Mouse (Mus musculus): Measurements from ENCODE around the gene Eefsec. TPM values are rescaled to one million over a fixed set of nuclear protein-coding genes. Genes with fewer than 3 reads are reported as not detected.

The Eefsec gene
- polyA plus RNA-seq, 1 experiment from 2014 or later, result 22.8 TPM

DNA sequence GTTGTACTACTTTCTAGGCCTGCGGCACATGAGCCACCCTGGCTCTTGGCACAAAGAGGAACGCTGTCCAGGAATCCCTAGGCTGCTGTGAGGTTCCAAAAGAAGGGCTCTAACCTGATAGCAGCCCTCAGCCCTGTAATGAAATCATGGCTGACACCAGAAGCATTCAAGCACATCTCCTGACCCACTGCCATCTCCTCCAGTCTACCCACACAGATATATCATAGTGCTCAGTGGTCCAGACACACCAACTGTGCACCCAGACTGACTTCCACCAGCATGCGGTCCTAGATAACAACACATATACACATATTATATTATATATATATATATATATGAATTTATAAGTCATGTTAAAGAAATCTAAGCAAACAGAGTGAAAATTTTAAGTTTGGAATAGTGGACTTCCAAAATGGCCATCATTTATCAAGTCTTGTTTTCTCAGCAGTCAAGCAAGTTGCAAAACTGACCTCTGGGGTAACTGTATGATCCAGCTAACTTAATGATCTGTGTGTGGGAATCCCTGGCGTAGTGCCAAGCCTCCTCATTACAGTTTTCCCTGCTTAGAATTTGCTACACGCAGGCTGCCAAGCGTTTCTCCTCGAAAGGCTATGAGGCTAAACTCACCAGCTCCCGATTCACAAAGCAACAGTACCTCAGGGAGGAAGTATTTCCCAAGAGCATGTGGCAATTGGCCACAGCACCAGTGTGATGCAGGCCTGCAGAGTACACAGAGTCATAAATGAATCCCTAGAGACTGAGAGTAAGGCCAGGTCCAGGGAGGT is 76.3 kb downstream of the Eefsec start:
- no peaks in the 10 kb centered on the region for H3K27me3 ChIP-seq
- ATAC-seq (ENCODE audit: low read depth), result no peak
- H3K9me3 ChIP-seq (replicated peaks), result no peaks in the 10 kb centered on the region
- H3K4me3 ChIP-seq (replicated peaks), result no peak overlapping the region
- H3K4me2 ChIP-seq, result no peak overlapping the region
- peaks cover 6% of the 10 kb centered on the region; the same call in 1 of the 2 replicates for H3K36me3 ChIP-seq
- DNase-seq, result no peak
- H3K27ac ChIP-seq, result no peak overlapping the region
- 63% methylated on average over 8 of the region's 8 CpGs for WGBS (ENCODE audit: insufficient replicate concordance)
- 0 out of 2 replicates have a peak, but pooled peaks cover 5% of the 10 kb centered on the region for H3K4me1 ChIP-seq (replicated peaks)
- no peak overlapping the region for H3K9ac ChIP-seq

DNA sequence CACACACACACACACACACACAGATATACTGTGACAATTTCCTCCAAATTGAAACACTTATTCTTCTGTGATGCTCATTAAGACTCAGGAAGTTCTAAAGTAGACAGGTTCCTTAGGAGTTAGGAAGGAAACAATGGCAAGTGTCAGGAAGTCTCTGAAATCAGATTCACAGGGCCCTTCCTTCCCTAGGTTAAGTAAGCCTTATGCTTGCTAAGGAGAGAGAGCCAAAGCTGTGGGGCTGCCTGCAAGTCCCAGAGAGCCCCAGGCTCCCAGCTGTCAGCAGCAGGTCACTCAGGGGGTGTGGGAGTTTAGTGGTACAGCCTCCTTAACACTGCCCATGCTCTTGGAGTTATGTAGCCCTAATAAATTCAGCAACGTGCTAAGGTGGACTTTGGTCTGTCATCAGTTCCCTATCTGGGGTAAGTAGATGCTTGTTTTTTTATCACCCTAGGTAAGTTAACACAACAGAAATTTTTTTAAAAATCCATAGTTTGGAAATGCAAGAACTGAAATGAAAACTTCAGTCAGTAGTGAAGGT is 82.8 kb downstream of the Eefsec start:
- DNase-seq (no peak), ATAC-seq (ENCODE audit: low read depth) (no peak)
- H3K4me1 ChIP-seq (replicated peaks), result 0 out of 2 replicates have a peak, but pooled peaks cover 3% of the 10 kb centered on the region
- no peaks in the 10 kb centered on the region for H3K9me3 ChIP-seq (replicated peaks)
- H3K9ac ChIP-seq, result no peak overlapping the region
- H3K4me2 ChIP-seq, result no peak overlapping the region
- H3K27me3 ChIP-seq, result no peaks in the 10 kb centered on the region
- H3K4me3 ChIP-seq (replicated peaks), result no peak overlapping the region
- WGBS (ENCODE audit: insufficient replicate concordance), result 50% methylated on average over 1 of the region's 1 CpGs
- no peak overlapping the region for H3K27ac ChIP-seq
- H3K36me3 ChIP-seq, result no peaks in the 10 kb centered on the region

DNA sequence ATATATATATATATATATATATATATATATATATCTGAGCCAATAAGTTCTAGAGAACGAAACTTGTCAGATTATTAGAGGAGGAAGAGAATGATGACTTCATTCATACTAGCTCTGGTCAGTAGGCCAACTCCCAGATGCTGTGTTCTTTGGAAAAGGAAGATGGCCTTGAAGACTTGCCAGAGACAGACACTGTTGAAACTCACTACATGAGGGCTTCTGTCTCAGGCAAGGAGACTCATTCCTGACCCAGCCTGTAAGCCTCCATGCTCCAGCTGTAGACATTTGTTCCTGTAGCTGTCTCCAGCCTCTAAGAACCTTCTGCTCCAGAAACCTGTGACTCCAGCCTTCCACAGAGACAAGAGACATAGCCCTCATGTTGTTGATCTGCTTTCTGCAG is 85.2 kb downstream of the Eefsec start:
- H3K27ac ChIP-seq, result no peak overlapping the region
- no peaks in the 10 kb centered on the region for H3K9me3 ChIP-seq (replicated peaks)
- H3K9ac ChIP-seq, result no peak overlapping the region
- H3K4me1 ChIP-seq (replicated peaks), result 0 out of 2 replicates have a peak, but pooled peaks cover 3% of the 10 kb centered on the region
- H3K27me3 ChIP-seq, result no peaks in the 10 kb centered on the region
- H3K36me3 ChIP-seq, result no peaks in the 10 kb centered on the region
- 68% methylated on average over 1 of the region's 1 CpGs for WGBS (ENCODE audit: insufficient replicate concordance)
- H3K4me3 ChIP-seq (replicated peaks), result no peak overlapping the region
- no peak for DNase-seq
- no peak for ATAC-seq (ENCODE audit: low read depth)
- no peak overlapping the region for H3K4me2 ChIP-seq

DNA sequence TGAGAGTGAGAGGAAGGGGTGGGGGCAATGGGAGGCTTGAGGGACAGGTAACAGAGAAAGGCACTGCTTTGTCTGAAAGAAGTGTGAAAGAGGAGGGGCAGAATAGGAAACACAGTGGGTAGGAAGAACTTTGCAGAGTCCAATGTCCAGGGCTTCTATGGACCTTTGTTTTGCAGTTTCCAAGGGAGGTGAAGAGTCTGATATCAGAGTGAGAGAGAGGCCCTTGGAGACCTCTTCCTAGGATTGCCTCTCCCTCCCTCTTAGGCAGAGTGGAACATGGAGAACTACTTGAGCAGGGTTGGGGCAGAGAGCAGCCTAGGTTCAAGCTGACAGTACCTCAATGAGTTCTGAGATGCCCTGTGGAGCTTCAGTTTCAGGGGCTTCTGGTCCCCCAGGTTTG is 88.1 kb downstream of the Eefsec start:
- peaks cover 6% of the 10 kb centered on the region; the same call in 1 of the 2 replicates for H3K36me3 ChIP-seq
- no peaks in the 10 kb centered on the region for H3K27me3 ChIP-seq
- H3K9me3 ChIP-seq (replicated peaks), result no peaks in the 10 kb centered on the region
- H3K27ac ChIP-seq, result no peak overlapping the region
- DNase-seq (no peak), ATAC-seq (ENCODE audit: low read depth) (no peak)
- no peak overlapping the region for H3K4me2 ChIP-seq
- H3K4me1 ChIP-seq (replicated peaks), result no peaks in the 10 kb centered on the region
- no peak overlapping the region for H3K9ac ChIP-seq
- H3K4me3 ChIP-seq (replicated peaks), result no peak overlapping the region

DNA sequence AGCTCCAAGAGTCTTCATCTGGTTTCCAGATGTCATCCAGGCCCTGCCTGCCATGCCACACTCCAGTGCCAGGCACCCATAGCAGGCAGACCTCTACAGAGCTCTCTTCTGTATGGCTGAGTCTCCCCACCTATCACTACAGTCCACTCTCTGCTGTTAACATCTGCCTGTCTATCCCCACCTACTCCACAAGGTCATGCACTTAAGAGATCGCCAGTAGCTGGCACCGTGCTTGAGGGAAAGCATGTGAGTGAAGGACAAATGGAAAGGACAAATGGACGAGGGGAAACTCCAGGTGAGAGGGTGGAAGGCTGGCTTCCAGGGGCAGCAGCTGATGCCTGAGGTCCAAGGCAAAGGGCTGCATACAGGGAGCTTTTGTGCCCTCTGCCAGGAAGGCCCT is 90.5 kb downstream of the Eefsec start:
- no peaks in the 10 kb centered on the region for H3K9me3 ChIP-seq (replicated peaks)
- no peak overlapping the region for H3K4me3 ChIP-seq (replicated peaks)
- H3K36me3 ChIP-seq, result peaks cover 6% of the 10 kb centered on the region; the same call in 1 of the 2 replicates
- DNase-seq, result no peak
- 59% methylated on average over 3 of the region's 3 CpGs for WGBS (ENCODE audit: insufficient replicate concordance)
- no peak overlapping the region for H3K27ac ChIP-seq
- H3K4me1 ChIP-seq (replicated peaks), result no peaks in the 10 kb centered on the region
- ATAC-seq (ENCODE audit: low read depth), result no peak
- H3K4me2 ChIP-seq, result no peak overlapping the region
- no peaks in the 10 kb centered on the region for H3K27me3 ChIP-seq
- no peak overlapping the region for H3K9ac ChIP-seq

DNA sequence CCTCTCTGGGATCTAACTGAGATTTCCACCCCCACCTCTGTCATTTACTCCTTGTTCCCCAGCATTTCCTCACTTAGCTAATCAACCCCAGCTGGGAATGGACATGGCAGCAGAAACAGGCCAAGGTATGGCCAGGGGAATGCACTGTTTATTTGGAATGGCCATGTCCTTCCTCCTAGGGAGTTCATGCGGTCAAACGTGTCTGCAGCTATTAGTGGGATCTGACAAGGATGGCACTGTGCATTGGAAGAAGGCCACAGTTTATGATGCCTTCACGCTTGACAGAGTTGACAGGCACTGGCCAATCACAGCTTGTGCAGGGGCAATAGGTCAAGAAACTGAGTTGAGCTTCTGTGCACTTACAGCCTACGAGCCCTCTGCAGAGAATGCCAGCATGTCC is 93.8 kb downstream of the Eefsec start:
- no peaks in the 10 kb centered on the region for H3K9me3 ChIP-seq (replicated peaks)
- H3K27ac ChIP-seq, result no peak overlapping the region
- H3K9ac ChIP-seq, result no peak overlapping the region
- H3K36me3 ChIP-seq, result peaks cover 6% of the 10 kb centered on the region
- no peaks in the 10 kb centered on the region for H3K27me3 ChIP-seq
- no peak overlapping the region for H3K4me3 ChIP-seq (replicated peaks)
- DNase-seq (no peak), ATAC-seq (ENCODE audit: low read depth) (no peak)
- no peak overlapping the region for H3K4me2 ChIP-seq
- H3K4me1 ChIP-seq (replicated peaks), result no peaks in the 10 kb centered on the region
- WGBS (ENCODE audit: insufficient replicate concordance), result 74% methylated on average over 4 of the region's 4 CpGs

DNA sequence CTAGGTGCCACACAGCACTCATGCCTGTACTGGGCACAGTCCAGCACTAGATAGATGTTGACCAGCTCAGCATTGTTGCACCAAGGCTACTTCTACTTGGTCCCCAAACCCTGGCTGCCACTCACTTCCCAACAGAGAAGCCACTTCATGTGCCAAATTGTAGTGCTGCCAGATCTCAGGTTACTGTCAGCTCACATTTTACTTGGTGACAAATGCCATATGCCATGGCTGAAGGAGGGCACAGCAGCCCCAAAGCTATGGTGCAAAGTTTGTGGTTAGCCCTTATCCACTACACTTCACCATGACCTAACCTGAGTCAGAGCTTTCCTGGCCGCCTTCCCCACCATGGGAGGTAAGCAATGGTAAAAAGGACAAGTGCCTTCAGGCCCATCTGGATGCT is 99.6 kb downstream of the Eefsec start:
- no peaks in the 10 kb centered on the region for H3K4me1 ChIP-seq (replicated peaks)
- H3K27ac ChIP-seq, result no peak overlapping the region
- WGBS (ENCODE audit: insufficient replicate concordance), result 70% methylated on average over 1 of the region's 1 CpGs
- H3K36me3 ChIP-seq, result peaks cover 6% of the 10 kb centered on the region
- H3K4me2 ChIP-seq, result no peak overlapping the region
- H3K4me3 ChIP-seq (replicated peaks), result no peak overlapping the region
- no peaks in the 10 kb centered on the region for H3K9me3 ChIP-seq (replicated peaks)
- H3K9ac ChIP-seq, result no peak overlapping the region
- no peaks in the 10 kb centered on the region for H3K27me3 ChIP-seq
- DNase-seq, result no peak
- no peak for ATAC-seq (ENCODE audit: low read depth)

DNA sequence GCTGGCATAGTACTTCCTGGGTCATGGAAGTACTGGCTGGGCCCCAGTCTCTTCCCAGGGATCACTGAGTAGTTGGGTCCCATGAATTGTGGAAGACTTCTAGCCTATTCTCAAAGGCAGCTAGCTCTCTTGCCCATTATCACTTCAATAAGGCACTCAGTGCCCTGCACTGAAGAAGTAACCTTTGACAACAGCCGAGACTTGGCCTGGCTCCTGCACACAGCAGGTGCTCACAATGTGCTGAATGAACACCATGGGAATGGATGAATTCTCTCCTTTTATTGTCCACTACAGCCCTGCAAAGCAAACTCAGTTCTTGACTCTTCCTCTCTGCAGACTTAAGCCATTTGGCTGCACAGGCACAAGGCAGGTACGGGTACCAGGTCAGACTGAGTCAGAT is 101.0 kb downstream of the Eefsec start:
- Histone ChIP-seq H3K9ac (no peak overlapping the region), H3K27ac (no peak overlapping the region), H3K4me3 (replicated peaks) (no peak overlapping the region), H3K4me2 (no peak overlapping the region), H3K9me3 (replicated peaks) (no peaks in the 10 kb centered on the region), H3K27me3 (no peaks in the 10 kb centered on the region), H3K36me3 (peaks cover 6% of the 10 kb centered on the region), H3K4me1 (replicated peaks) (no peaks in the 10 kb centered on the region)
- WGBS (ENCODE audit: insufficient replicate concordance), result 65% methylated on average over 2 of the region's 2 CpGs
- DNase-seq (no peak), ATAC-seq (ENCODE audit: low read depth) (no peak)

DNA sequence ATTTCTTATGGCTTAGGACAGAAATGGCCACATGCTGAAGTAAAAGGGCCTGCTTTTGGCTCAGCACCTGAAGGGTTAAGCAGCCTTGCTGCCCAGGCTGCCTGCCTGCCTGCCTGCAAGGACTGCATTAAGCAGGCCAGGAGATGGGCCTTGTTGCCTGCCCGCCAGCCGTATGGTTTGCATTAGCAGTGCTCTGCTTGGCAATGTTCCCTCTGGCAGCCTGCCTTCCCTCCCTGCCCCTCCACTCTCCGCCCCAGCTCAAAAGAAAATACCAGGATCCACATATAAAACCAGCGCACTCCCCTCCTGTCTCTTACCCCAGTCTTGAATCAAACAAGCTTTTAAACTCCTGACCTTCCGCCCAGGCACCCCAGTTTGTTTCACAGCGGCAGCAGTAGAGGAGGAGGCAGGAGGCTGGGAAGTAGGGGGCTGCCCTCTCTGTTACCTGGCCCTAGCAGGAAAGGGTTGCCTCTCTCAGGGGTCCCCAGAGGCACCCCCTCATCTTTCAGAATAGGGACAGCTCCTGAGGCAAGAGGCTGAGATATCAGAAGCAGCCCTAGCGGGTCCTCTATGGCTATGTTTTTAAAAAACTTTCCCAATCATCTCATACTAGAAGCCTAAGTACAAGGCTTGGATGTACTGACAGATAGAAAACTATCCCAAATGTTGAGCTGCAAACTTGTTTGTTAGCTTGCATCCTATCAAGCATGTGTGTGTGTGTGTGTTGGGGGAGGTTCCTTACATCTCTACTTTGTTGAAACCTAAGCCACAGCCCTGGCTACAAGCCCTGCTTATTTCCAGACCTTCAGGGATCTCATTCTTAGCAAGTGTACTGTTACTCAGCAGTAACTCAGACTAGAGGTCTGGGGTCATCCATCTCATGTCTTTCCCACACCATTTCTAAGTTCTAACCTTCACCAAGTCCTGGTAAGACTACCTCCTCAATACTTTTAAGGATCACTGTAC is 102.6 kb downstream of the Eefsec start:
- H3K4me2 ChIP-seq, result no peak overlapping the region
- no peak for DNase-seq

DNA sequence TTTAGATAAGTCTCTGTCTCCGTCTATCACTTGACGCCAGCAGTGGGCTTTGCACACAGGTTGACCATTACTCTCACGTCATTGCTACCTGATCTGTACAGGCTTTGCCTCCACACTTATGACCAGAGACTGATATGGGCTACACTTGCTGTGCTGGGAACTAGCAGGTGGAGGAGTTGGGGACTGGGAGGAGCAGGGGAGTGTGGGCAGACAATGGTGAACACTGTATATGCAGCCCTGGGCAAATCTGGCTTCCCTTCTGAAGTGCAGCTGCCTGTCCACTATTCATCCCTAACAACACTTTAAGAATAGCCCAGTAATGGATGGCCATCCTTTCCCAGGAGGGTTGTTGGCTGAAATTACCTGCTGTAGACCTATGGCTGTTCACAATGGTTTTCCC is 103.4 kb downstream of the Eefsec start:
- ATAC-seq (ENCODE audit: low read depth), result no peak
- Histone ChIP-seq H3K27ac (peak overlapping the region; percentile 31; the same call in 1 of the 2 replicates), H3K27me3 (no peaks in the 10 kb centered on the region), H3K4me1 (replicated peaks) (no peaks in the 10 kb centered on the region), H3K4me3 (replicated peaks) (no peak overlapping the region), H3K4me2 (no peak overlapping the region), H3K9ac (no peak overlapping the region), H3K9me3 (replicated peaks) (no peaks in the 10 kb centered on the region), H3K36me3 (peaks cover 6% of the 10 kb centered on the region; the same call in 1 of the 2 replicates)
- 74% methylated on average over 3 of the region's 3 CpGs for WGBS (ENCODE audit: insufficient replicate concordance)
- no peak for DNase-seq

More for the DNA sequence above, 102.6 kb downstream of the Eefsec start:
- WGBS (ENCODE audit: insufficient replicate concordance), result 81% methylated on average over 7 of the region's 7 CpGs
- no peaks in the 10 kb centered on the region for H3K4me1 ChIP-seq (replicated peaks)
- no peaks in the 10 kb centered on the region for H3K27me3 ChIP-seq
- H3K9me3 ChIP-seq (replicated peaks), result no peaks in the 10 kb centered on the region
- H3K4me3 ChIP-seq (replicated peaks), result no peak overlapping the region
- peaks cover 6% of the 10 kb centered on the region for H3K36me3 ChIP-seq
- no peak for ATAC-seq (ENCODE audit: low read depth)
- H3K9ac ChIP-seq, result no peak overlapping the region
- H3K27ac ChIP-seq, result peak overlapping the region; percentile 31; the same call in 1 of the 2 replicates

DNA sequence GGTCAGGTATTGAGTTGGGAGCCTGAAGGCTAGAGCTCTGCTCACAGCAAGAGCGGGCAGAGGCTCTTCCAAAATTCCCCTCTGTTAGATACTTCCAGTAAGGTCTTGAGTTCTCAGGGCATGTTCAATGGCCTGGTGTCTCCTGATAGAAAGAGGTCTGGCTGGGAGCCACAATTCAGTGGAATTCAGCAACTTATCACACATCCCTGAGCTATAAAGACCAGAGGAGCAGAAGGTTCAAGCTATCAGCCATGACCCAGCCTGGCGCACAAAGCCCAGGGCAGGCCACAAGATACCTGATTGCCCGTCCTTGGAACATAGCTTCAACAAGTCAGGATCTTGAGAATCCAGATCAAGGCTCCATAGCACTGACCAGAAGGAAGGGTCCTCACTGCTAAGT is 105.2 kb downstream of the Eefsec start:
- Histone ChIP-seq H3K4me2 (no peak overlapping the region), H3K9ac (no peak overlapping the region), H3K27me3 (no peaks in the 10 kb centered on the region), H3K4me1 (replicated peaks) (no peaks in the 10 kb centered on the region), H3K36me3 (no peaks in the 10 kb centered on the region; the same call in 1 of the 2 replicates), H3K9me3 (replicated peaks) (no peaks in the 10 kb centered on the region), H3K4me3 (replicated peaks) (no peak overlapping the region), H3K27ac (no peak overlapping the region)
- 85% methylated on average over 3 of the region's 3 CpGs for WGBS (ENCODE audit: insufficient replicate concordance)
- ATAC-seq (ENCODE audit: low read depth) (no peak), DNase-seq (no peak)
